Mouse (Mus musculus): ENCODE results near the gene Smgc.
A peak's percentile ranks its signal among the peaks of the same experiment; 100 is the strongest.
"Not testable (repeated sequence)": the region's sequence is repeated elsewhere in the genome, so short reads cannot be mapped to it uniquely, and the experiment has no call there.

Smgc gene

DNA sequence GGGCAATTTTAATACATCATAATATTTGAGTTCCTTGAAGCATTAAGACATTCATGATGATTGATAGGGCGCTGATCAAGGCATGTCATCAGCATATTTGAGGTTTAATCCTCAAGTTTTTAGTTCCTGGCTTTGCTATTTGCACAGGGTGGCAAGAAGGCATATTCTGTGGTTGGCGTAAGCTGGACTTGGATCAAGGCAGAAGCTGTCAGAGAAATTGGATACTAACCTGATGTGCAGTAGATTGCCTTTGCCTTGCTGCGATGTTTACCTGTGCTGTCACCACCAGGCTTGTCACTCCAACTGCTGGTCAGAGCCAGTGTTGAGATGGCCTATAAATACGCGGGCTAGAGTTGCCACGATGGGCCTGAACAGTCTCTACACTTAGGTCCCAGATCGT, at the start of gene Smgc:
Gene Smgc, plus strand, starts transcription at position 301 of the 400 bp plus-strand sequence.
- DNase-seq = no peak

- no peak for DNase-seq
Measured at GRCm38 (mm10) chr15:91788338-91788737, 49.7 kb upstream of the Smgc start.

- no peak for DNase-seq
Measured at GRCm38 (mm10) chr15:91806463-91806862, 31.6 kb upstream of the Smgc start.

DNA sequence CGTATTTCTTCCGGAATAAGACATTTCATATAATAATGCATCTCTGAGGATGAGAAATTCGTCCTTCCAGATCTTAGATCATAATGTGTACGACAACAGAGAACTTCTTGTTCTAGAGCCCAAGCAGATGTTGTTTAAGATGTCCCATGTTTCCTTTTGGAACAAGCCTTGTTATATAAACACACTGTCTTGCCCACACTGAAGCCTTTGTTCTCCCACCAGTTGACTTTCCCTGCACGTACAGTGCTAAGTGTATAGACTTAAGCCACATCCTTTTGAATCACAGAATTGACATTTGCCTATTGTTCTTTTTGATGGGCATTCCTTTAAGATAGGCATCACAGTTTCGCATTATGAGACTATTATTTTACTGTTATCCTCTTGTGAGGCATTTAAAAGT, 2.7 kb upstream of the Smgc start:
- no peak for DNase-seq

DNA sequence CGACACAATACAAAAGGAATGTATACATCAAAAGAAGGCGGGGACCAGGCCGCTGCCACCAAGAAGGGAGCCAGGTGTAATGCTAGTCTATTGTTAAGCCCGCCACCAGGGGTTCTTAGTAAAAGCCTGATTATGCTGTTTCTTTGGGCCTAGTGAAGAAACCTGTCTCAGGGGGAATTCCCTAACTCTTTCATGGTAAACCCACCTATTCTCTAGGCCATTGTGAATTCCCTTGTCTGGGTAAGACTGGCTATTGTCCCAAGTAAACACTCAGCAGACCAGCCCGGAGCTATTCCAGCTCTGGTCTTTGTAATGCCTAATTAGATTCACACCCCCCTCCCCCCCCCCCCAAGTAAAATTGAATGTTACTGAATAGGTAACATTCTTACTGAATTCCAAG, 26.1 kb downstream of the Smgc start:
- DNase-seq = not testable (repeated sequence)

DNA sequence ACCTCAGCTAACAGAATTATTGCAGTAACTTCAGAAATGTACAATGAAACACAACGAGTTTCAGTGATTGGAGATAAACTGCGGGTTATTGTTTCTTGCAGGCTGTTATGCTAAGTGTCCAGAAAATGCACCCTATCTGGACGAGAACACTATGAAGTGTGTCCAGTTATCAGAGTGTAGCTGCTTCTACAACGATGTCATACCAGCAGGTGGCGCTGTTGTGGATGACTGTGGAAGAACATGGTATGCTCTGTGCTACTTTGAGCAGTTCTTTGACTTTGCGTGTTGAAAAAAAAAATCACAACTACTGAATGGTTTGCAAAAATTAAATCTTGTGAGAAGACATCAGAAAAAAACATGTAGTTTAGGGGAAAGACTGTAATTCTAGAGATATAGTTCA, 62.2 kb downstream of the Smgc start:
- peak; percentile 55 to 58 for DNase-seq

DNA sequence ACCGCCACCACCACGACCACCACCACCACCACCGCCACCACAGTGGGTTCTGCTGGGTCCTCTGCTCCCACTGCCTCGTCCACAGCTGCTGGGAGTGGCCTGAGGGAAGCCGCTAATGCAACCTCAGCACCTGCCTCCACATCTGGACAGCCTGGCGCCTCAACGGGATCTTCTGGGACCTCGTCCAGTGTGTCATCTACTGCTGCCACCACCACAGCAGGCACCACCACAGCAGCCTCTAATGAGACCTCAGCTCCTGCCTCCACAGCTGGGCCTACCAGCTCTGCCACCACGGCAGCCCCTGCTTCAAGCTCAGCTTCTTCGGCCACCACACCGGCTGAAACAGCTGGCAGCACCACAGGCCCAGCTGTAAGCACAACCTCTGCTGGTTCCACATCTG, 69.0 kb downstream of the Smgc start:
- DNase-seq = peak; percentile 6 to 18
